9 mouse cellular contexts compared by ENCODE assay signal in genomic region chr16:98081140-98081539, GRCm38 (mm10). TPM values are rescaled to one million over a fixed set of nuclear protein-coding genes. Genes with fewer than 3 reads are reported as not detected.
DNase-seq lines count a peak whose midpoint lies in the region; ATAC-seq and TF ChIP-seq lines count a peak whose summit lies in the region.
"Not testable (repeated sequence)": the region's sequence is repeated elsewhere in the genome, so short reads cannot be mapped to it uniquely, and the experiment has no call there.
"Had no signal": no experiment of that assay in that cellular context is flagged by ENCODE, and none has a peak within 500 bp of the region (broad histone marks: within the 10 kb centered on the region; RNA-seq: fewer than 3 reads in every experiment).

No protein-coding gene starts in this region.

- not testable (repeated sequence) for DNase-seq in CH12.LX (ENCODE audit: extremely low read depth); forebrain, embryonic 10.5 days (ENCODE audit: extremely low spot score, low spot score); midbrain, embryonic 10.5 days (ENCODE audit: low spot score)
- peak; percentile 1 for DNase-seq in cerebellum, adult 8-10 months
- peak; percentile 12 for DNase-seq in liver, adult 2 months (ENCODE audit: extremely low read depth, low read depth, low spot score)

- H3K27ac ChIP-seq in CH12.LX (ENCODE audit: insufficient read depth, low read depth); heart, embryonic 15.5 days; intestine, embryonic 16.5 days (ENCODE audit: low read length); liver, adult 2 months (replicated peaks; ENCODE audit: insufficient read depth, low read depth, low read length); neural tube, embryonic 15.5 days (replicated peaks): not testable (repeated sequence)
- H3K27ac ChIP-seq in forebrain, embryonic 10.5 days, result peak overlapping the region; percentile 93; the same call in 1 of the 2 replicates
- peak overlapping the region; percentile 92 for H3K27ac ChIP-seq in midbrain, embryonic 10.5 days (replicated peaks)

- not testable (repeated sequence) for TF ChIP-seq RAD21 in CH12.LX (IDR thresholded peaks at IDR 0.05; ENCODE audit: low read depth, low read length)

- dilution Hi-C loops in CH12.LX (cut with MboI; ENCODE audit: extremely low pct_ligation_motif_present, extremely low pct_unique_long_range_greater_than_20kb, low sequenced_read_pairs), result not testable (repeated sequence)

- H3K27me3 ChIP-seq in CH12.LX (replicated peaks); forebrain, embryonic 10.5 days (ENCODE audit: poor library complexity, severe bottlenecking); heart, embryonic 15.5 days; intestine, embryonic 16.5 days (replicated peaks; ENCODE audit: control insufficient read depth, insufficient read depth, low read length); liver, adult 2 months (ENCODE audit: control insufficient read depth, insufficient read depth, low read length); midbrain, embryonic 10.5 days (ENCODE audit: low read depth, poor library complexity, severe bottlenecking); neural tube, embryonic 15.5 days (replicated peaks): not testable (repeated sequence)

- H3K4me2 ChIP-seq in CH12.LX (ENCODE audit: insufficient read depth, low read depth, poor library complexity, severe bottlenecking), result peak overlapping the region; percentile 62
- peak overlapping the region; percentile 84 for H3K4me2 ChIP-seq in heart, embryonic 15.5 days
- peak overlapping the region; percentile 73 for H3K4me2 ChIP-seq in intestine, embryonic 16.5 days (ENCODE audit: low read depth, low read length)
- H3K4me2 ChIP-seq in neural tube, embryonic 15.5 days, result peak overlapping the region; percentile 92

- 90% methylated on average over 1 of the region's 1 CpGs for WGBS in forebrain, embryonic 10.5 days
- 90% methylated on average over 1 of the region's 1 CpGs for WGBS in heart, embryonic 15.5 days
- WGBS in intestine, embryonic 16.5 days, result 90% methylated on average over 1 of the region's 1 CpGs
- WGBS in liver, adult 2 months, result 94% methylated on average over 1 of the region's 1 CpGs
- WGBS in midbrain, embryonic 10.5 days, result 92% methylated on average over 1 of the region's 1 CpGs
- WGBS in neural tube, embryonic 15.5 days, result 34% methylated on average over 1 of the region's 1 CpGs

- H3K9ac ChIP-seq in CH12.LX (ENCODE audit: insufficient read depth, low read depth), result peak overlapping the region; percentile 69
- not testable (repeated sequence) for H3K9ac ChIP-seq in heart, embryonic 15.5 days; liver, adult 2 months (ENCODE audit: low read depth, low read length)
- H3K9ac ChIP-seq in intestine, embryonic 16.5 days (ENCODE audit: low read depth, low read length), result peak overlapping the region; percentile 79
- peak overlapping the region; percentile 54 for H3K9ac ChIP-seq in neural tube, embryonic 15.5 days (replicated peaks)

- in situ Hi-C loops in CH12.LX (cut with MboI; ENCODE audit: low pct_ligation_motif_present, low pct_unique_long_range_greater_than_20kb, low sequenced_read_pairs), result loop anchor here (5.0 kb wide), 1 partner anchor 84 kb away; the partner anchor contains the start of gene B230307C23Rik

- not testable (repeated sequence) for H3K9me3 ChIP-seq in CH12.LX (replicated peaks; ENCODE audit: low read length); heart, embryonic 15.5 days (replicated peaks); intestine, embryonic 16.5 days (ENCODE audit: control insufficient read depth, low read length); neural tube, embryonic 15.5 days (replicated peaks)
- peaks cover 39% of the 10 kb centered on the region for H3K9me3 ChIP-seq in forebrain, embryonic 10.5 days
- H3K9me3 ChIP-seq in midbrain, embryonic 10.5 days (replicated peaks), result peaks cover 36% of the 10 kb centered on the region

- not testable (repeated sequence) for TF ChIP-seq EP300 in CH12.LX (IDR thresholded peaks at IDR 0.05; ENCODE audit: low read length)

- TF ChIP-seq CTCF in CH12.LX (conservative IDR thresholded peaks at IDR 0.05 in 1 of 2, IDR thresholded peaks at IDR 0.05 in 1 of 2; ENCODE audit: low read depth in 2 of 2, low read length in 2 of 2); liver, adult 2 months (IDR thresholded peaks at IDR 0.05; ENCODE audit: low read depth, low read length): not testable (repeated sequence)

- ATAC-seq in heart, embryonic 15.5 days (replicated peaks; ENCODE audit: insufficient number of reproducible peaks, insufficient read depth, low FRiP score, low read depth); intestine, embryonic 16.5 days; neural tube, embryonic 15.5 days (ENCODE audit: low FRiP score): not testable (repeated sequence)

- H3K79me2 ChIP-seq in CH12.LX (replicated peaks; ENCODE audit: control insufficient read depth, extremely low read depth, insufficient read depth, poor library complexity, severe bottlenecking), result peaks cover 38% of the 10 kb centered on the region
- not testable (repeated sequence) for H3K79me2 ChIP-seq in liver, adult 2 months (ENCODE audit: control insufficient read depth, insufficient read depth, low read length)

- peaks cover 0 to 17% of the 10 kb centered on the region in 2 experiments; a peak in 2 of 4 replicates for H3K4me1 ChIP-seq in CH12.LX (ENCODE audit: control insufficient read depth in 1 of 2, insufficient read depth in 2 of 2)
- H3K4me1 ChIP-seq in forebrain, embryonic 10.5 days, result peaks cover 13% of the 10 kb centered on the region
- H3K4me1 ChIP-seq in heart, embryonic 15.5 days (replicated peaks), result peaks cover 17% of the 10 kb centered on the region
- H3K4me1 ChIP-seq in intestine, embryonic 16.5 days (ENCODE audit: control insufficient read depth, insufficient read depth, low read length); liver, adult 2 months (ENCODE audit: control insufficient read depth, insufficient read depth, low read length): not testable (repeated sequence)
- H3K4me1 ChIP-seq in midbrain, embryonic 10.5 days, result peaks cover 15% of the 10 kb centered on the region
- H3K4me1 ChIP-seq in neural tube, embryonic 15.5 days, result peaks cover 16% of the 10 kb centered on the region

- peaks cover 10 to 11% of the 10 kb centered on the region in 2 experiments for H3K36me3 ChIP-seq in CH12.LX (replicated peaks in 1 of 2; ENCODE audit: control insufficient read depth in 1 of 2, insufficient read depth in 1 of 2, low read length in 1 of 2)
- H3K36me3 ChIP-seq in forebrain, embryonic 10.5 days (replicated peaks), result peaks cover 45% of the 10 kb centered on the region
- H3K36me3 ChIP-seq in heart, embryonic 15.5 days; intestine, embryonic 16.5 days (ENCODE audit: control insufficient read depth, insufficient read depth, low read length); liver, adult 2 months (ENCODE audit: control insufficient read depth, insufficient read depth, low read length); neural tube, embryonic 15.5 days: not testable (repeated sequence)
- H3K36me3 ChIP-seq in midbrain, embryonic 10.5 days, result peaks cover 44% of the 10 kb centered on the region

- not testable (repeated sequence) for TF ChIP-seq POLR2A in CH12.LX (IDR thresholded peaks at IDR 0.05; ENCODE audit: low read depth, low read length); liver, adult 2 months (IDR thresholded peaks at IDR 0.05; ENCODE audit: extremely low read depth, insufficient read depth, low read length)

- peak overlapping the region; percentile 47 to 77 (median 75) for H3K4me3 ChIP-seq in CH12.LX (replicated peaks in 1 of 3; ENCODE audit: low read depth in 2 of 3, low read length in 2 of 3, poor library complexity in 1 of 3)
- H3K4me3 ChIP-seq in forebrain, embryonic 10.5 days, result peak overlapping the region; percentile 79
- peak overlapping the region; percentile 91 for H3K4me3 ChIP-seq in heart, embryonic 15.5 days
- H3K4me3 ChIP-seq in intestine, embryonic 16.5 days (ENCODE audit: low read length), result peak overlapping the region; percentile 79
- H3K4me3 ChIP-seq in liver, adult 2 months (ENCODE audit: insufficient read depth, low read depth, low read length), result not testable (repeated sequence)
- H3K4me3 ChIP-seq in midbrain, embryonic 10.5 days, result peak overlapping the region; percentile 77
- peak overlapping the region; percentile 82 for H3K4me3 ChIP-seq in neural tube, embryonic 15.5 days (replicated peaks)

RNA-seq across cellular contexts. Expression of gene A630089N07Rik, which starts 1.1 kb away (rescaled TPM):
- total RNA-seq in CH12.LX (2012; rRNA removed) (27.2 and 40.0 TPM in 2 replicates), CH12.LX (2014; rRNA removed) (23.5 and 37.1 TPM in 2 replicates)
- 21.3 and 26.0 TPM in 2 replicates for polyA plus RNA-seq in CH12.LX (2012; ENCODE audit: insufficient read length, low read depth)
- polyA plus RNA-seq in forebrain, embryonic 10.5 days (2016; fragmentation: Nextera tagmentation; extraction: Ambion mirVana), result 39.2 and 42.5 TPM in 2 replicates
- polyA plus RNA-seq in heart, embryonic 15.5 days (2015; fragmentation: Nextera tagmentation; extraction: Ambion mirVana), result 8.2 and 9.5 TPM in 2 replicates
- polyA plus RNA-seq in intestine, embryonic 16.5 days (2015; fragmentation: Nextera tagmentation; extraction: Ambion mirVana), result 12.4 and 13.4 TPM in 2 replicates
- 2.2 and 2.7 TPM in 2 replicates for total RNA-seq in liver, adult 2 months (2014; rRNA removed)
- polyA plus RNA-seq in liver, adult 2 months (2012; rRNA removed), result 0.26 and 0.59 TPM in 2 replicates
- polyA plus RNA-seq in midbrain, embryonic 10.5 days (2016; fragmentation: Nextera tagmentation; extraction: Ambion mirVana), result 30.3 and 34.1 TPM in 2 replicates
- polyA plus RNA-seq in neural tube, embryonic 15.5 days (2015; fragmentation: Nextera tagmentation; extraction: Ambion mirVana), result 12.6 and 15.5 TPM in 2 replicates
- polyA plus RNA-seq: small intestine, adult 2 months had no signal
